Mouse (Mus musculus) skeletal muscle tissue, adult 2 months (tissue): Measurements from ENCODE around the gene Rab25.

Experiments used
- DNase-seq: peaks from one replicate; pipeline ENCODE4 v3.0.0-alpha.2; 2012; ENCODE audit warnings: low read depth, low spot score

Gene Rab25

DNA sequence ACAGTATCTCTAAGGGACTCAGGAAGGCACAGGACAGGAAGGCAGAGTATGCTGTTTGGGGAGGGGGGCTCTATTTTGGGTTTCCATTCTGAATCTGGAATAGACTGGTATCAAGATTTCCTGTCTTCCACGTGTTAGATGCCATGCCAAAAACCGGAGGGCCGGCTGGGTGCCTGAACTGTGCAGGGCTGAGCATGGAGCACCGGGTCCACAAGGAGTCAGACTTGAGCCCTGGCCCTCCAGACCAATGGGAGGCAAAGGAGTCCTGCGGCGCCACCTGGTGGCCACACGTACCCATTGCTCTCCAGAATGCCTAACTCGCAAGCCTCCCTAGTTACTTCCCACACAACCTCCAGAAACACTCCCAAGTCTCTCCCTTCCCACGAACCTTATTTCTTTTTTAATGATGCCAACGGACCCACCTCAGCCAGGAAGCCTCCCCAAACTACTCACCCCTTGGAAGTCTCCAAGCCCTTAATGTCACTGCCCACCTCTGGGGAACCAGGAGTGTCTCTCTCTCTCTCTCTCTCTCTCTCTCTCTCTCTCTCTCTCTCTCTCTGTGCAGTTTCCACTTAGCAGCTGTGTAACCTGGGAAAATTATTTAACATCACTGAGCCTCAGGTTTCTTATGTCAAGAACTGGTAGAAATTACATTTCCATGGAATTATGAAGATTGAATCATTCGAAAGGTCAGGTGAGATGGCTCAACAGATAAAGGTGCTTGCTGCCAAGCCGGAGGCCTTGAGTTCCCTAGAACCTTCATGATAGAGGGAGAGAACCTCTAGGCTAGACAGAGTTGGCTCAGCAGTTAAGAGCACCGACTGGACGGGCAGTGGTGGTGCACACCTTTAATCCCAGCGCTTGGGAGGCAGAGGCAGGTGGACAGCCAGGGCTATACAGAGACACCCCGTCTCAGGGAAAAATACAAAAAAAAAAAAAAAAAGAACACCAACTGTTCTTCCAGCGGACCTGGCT is 21.7 kb downstream of the Rab25 start:
- peak; percentile 91 for DNase-seq

DNA sequence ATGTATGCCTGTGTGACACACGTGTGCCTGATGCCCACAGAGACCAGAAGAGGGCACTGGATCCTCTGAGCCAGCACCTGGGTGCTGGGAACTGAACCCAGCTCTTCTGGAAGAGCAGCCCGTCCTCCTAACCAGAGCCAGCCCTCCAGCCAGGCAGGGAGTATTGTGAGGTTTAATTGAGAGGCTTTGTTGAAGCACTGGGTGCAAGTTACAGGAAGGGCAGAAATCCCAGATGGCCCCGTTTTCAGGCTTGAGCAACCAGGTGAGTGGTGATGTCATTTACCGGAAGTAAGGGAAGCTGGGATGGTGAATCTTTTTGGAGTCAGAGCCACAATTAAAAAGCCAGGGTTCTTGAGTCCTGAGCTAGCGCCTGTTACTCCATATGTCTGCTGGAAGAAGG is 23.1 kb downstream of the Rab25 start:
- DNase-seq = no peak

DNA sequence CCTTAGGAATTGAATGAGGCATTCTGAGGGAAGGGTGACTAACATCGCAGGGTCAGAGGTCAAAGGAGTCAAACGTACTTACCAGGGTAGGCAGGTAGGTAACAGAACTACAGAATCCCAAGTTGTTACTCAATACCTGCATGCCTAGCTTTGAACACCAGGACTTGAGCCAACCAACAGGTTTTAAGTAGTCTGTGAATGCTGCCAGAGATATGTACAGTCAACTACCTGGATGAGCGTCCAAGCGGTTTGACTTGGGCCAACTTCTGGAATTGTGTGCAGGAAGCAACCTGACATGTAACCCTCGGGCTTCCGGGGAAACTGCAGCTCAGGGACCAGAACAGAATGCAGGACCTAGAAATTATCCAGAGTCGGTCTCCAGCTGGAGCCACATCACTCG is 25.1 kb downstream of the Rab25 start:
- no peak for DNase-seq

DNA sequence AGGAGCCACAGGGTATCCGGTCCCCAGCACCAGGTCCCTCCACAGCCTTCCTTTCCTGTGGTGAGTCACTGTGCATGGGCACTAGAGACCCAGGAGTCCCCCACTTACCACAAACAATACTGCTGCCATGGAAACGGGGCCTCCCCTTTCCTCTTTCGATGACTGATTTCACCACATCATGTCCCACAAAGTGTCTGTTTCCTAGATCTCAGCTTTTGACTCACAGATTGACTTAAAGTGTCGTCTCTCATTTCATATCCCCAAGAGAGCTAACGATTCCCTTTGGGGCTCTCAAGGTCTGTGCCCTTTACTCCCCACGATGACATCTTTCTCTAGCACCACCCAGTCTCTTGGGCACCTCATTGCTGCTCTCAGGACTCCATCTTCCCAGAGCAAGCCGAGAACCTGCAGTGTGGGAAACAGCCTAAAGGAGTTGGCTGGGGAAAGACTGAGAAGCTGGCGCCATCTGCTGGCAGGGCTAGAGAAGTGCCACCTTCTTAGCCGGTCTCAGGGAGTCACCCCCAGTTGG is 26.2 kb downstream of the Rab25 start:
- peak; percentile 64 for DNase-seq

DNA sequence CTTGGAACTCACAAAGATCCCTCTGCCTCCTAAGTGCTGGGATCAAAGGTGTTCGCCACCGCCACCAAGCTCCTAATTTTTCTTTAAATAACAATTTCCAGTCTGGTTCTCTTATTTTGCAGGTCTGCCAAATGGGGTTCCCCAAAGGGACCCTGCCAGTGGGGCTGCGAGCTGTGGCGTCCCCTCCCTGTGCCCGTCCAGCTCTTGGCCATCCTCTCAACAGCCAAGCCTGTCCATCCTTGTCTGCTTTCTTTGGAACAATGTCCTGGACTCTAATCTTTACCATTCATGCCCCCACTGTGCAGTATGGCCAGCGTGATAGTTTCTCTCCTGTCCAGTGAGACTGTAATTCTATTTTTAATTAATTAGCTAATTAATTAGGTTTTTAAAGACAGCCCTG is 26.9 kb downstream of the Rab25 start:
- DNase-seq = no peak

DNA sequence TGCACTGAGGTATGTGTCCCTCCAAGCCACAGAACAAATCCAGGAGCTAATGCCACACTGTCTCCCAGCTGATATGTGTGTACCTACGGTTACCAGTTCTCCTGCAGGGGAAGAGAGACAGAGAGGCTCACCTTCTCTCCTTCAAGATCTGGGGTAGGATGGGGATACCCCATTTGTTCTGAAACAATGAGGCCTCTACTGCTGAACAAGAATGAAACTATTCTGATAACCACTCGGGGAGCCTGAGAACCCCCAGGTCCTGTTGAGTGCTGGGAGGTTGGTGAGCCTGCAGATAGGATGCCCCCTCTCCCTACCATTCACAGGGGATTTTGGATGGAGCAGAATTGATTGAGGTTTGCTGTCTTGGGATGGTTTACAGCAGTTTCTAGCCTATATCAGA is 28.0 kb downstream of the Rab25 start:
- DNase-seq = no peak

DNA sequence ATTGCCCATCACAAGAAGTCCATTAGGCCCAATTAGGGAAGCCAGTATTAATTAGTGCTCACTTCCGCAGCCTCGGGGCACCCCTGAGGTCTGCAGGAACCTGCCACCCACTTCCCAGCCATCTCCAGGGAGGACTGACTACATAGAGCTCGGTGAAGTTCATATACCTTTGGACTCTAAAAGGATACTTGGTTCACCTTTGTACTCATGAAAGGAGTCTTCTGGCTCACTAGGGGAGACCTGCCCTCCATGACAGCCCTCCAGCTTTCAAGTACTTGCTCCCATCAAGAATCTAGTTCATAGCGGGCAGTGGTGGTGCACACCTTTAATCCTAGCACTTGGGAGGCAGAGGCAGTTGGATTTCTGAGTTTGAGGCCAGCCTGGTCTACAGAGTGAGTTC is 29.7 kb downstream of the Rab25 start:
- no peak for DNase-seq

DNA sequence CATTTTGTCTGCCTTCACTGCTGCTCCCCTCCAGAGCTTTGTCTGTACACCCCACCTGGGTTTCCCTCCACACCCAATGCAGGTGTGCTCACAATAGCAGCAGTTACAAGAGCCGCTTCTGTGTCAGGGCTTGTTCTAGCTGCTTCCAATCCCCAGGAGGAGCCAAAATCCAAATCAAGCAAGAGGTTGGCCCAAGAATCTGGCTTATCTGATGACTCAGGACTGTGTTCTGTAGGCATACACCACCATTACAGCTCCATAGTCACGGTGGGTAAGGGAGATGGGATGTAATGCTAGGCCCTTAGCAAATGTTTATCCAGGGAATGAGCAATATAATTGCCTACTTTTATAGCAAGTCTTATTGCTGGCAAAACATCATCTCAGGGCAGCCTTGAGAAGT is 31.7 kb downstream of the Rab25 start:
- DNase-seq = no peak

DNA sequence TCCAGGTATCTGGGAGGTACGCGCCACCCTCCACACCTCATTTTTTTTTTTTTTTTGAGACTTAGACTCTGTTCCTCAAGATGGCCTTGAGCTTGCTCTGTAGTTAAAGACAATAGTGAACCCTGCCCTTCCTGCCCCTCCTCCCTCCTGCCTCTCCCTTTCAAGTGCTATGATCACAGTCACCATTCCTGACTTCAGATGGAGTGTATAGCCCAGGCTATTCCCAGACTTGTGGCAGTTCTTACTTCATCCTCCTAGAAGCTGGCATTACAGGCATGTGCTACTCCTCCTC is 33.1 kb downstream of the Rab25 start:
- no peak for DNase-seq

DNA sequence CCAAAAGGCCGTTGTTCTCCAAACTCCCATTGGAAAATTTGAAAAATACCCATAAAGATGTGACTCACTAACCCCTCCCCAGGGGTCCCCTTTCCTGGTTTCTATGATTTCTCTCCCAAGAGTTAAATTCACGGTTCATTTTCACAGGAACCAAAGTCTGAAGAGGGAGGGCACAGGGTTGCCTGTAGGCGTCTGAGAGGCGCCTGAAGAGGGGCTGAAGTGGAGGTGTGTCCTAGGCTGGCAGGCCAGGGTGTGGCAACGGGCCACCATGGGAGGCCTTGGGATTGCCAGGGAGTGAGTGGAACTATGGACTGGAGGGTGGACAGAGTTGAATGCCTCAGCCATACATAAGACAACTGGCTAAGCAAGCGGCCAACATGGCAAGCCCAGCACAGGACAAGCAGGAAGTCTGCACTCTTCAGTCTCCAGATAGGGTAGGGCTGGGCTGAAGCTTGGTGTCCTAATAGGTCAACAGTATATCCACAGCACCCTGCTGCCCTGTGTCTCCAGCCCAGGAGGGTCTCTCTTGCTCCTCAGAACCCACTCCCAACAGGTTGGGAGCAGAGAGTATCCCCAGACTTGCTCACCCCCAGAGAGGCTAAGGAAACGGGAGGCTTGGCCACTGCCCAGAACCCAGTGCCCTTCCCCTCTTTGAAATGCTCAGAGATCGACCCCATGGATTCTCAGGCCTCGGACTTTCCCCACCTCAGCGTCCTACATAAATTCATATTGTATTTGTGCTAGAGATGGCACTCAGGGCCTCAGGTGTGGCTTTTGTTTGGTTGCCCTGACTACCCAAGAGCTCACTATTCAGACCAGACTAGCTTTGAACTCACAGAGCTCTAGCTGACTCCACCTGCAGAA is 33.6 kb downstream of the Rab25 start:
- DNase-seq = no peak

DNA sequence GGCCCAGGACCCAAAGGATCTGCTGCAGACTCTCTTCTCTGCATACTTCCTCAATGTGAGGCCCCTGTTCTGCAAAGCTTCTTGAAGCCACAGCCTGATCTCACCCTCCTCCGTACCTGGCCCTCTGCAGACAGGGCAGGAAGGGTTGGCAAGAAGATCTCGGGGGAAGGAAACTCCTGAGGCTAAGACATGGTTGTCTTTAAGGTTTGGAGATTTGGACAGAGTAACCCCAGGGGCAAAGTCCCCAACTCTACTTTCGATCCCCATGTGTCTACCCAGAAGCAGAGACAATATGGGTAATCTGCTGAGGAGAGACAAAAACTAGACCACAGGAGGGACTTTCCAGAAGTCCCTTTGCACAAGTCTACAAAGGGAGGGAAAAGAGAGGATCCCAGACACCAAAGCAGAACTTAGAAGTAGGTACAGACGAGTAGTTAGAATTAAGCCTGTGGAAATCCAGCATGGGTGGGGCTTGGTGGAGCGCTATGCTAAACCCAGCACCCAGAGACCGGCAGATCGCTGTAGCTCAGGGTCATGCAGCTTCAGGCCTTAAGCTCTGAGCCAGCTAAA is 34.5 kb downstream of the Rab25 start:
- DNase-seq = no peak

DNA sequence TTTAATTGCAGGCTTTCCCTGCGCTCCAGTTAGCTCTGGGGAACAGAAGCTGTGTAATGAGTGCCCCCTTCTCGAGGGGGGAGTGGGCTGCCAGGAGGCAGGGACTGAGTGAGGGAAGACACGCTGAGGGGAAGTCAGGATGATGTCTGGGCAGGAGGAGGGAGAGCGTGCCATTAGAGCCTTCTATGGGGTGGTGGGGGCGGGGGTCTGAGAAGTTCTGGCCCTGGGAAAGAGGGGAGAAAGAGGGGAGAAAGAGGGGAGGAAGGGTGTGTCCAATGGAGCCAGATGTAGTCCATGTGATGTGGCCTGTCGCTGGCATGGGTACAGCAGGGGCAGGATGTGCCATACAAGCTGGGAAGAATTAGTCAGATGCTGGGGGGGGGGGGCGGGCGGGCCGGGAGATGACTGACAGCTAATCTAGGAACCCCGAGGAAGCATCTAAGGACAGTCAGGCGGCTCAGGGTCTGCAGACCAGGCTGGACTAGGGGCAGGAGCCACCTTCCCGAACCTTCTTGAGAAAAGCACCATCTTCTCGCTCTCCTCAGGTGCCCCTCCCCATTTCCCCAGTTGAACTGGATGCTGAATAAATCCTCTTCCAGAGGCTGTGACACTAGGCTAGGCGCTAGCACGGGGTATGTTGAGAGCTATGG is 35.1 kb downstream of the Rab25 start:
- no peak for DNase-seq

DNA sequence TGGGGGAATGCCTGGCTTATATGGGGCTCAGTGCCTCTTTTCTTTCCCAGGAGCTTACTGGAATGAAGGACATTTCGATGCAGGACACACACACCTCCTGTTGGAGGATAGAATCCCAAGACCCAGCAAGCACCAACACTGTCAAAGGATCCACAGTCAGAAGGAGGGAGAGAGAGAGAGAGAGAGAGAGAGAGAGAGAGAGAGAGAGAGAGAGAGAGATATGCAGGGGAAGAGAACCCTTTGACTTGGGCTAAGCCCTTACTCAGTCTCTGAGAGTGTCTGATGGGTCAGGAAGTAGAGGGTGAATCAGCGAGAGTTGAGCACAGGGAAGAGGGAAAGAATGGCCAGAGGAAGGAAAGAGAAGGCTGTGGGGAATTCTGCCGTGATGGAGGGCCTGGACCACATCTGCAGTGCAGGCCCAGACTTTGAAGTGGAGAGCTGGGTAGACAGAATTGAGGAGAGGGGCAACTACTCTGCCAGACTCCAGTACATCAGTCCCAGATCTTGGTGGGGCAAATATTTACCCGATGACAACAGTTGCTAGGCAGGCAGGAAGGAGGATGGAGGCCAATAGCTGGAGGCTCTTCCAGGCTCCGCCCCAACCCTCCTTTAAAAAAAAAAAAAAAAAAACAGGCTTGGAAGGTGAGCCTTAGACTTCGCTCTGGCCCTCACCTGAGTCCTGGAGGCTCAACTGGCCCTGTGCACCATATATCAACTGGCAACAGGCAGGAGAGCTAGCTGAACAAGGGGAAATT is 35.8 kb downstream of the Rab25 start:
- DNase-seq = no peak

DNA sequence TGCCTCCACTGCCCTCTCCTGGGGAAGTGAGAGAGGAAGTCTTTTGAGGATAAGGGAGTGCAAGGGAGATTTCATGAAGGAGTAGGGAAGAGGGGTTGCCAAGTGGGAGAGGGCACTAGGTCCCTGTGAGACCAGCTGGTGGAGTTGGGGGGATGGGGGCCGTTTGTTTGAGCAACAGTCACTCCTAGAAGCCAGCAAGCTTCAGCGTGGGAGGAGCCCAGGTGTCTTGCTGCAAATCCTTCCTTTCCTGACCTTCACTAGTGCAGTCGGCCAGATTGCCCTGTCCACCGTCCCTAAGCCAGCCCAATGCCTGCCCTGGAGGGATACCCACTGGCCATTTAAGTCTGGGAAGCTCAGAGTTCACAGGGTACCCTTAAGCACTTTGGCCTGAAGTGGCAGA is 36.5 kb downstream of the Rab25 start:
- DNase-seq = no peak

DNA sequence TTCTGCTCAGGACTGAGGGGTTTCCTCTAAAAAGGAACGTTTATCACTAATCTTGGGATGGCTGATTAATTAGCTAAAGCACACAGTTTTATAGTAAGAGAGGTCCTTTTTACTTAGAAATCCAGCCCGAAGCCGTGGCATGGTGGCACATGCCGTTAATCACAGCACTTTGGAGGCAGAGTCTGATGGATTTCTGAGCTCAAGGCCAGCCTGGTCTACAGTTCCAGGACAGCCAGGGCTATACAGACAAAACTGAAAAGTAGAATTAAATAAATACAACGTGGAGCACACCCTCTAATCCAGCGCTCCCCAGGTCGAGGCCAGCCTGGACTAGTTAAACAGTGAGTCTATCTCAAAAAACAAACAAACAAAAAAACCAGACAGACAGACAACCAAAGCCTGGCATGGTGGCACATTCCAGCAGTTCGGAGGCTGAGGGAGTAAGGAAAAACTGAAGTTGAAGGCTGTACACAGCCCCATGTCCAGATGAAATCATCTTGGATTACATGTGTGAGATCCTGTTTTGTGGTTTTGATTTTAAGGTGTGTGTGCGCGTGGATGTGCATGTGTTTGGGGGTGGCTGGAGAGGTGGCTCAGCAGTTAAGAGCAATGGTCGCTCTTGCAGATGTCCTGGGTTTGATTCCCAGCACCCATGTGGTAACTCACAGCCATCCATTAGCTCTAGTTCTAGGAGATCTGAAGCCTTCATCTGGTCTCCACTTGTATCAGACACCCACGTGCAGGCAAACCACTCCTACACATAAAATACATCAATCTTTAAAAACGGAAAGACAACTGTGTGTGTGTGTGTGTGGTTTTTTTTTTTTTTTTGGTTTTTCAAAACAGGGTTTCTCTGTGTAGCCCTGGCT is 37.4 kb downstream of the Rab25 start:
- no peak for DNase-seq

DNA sequence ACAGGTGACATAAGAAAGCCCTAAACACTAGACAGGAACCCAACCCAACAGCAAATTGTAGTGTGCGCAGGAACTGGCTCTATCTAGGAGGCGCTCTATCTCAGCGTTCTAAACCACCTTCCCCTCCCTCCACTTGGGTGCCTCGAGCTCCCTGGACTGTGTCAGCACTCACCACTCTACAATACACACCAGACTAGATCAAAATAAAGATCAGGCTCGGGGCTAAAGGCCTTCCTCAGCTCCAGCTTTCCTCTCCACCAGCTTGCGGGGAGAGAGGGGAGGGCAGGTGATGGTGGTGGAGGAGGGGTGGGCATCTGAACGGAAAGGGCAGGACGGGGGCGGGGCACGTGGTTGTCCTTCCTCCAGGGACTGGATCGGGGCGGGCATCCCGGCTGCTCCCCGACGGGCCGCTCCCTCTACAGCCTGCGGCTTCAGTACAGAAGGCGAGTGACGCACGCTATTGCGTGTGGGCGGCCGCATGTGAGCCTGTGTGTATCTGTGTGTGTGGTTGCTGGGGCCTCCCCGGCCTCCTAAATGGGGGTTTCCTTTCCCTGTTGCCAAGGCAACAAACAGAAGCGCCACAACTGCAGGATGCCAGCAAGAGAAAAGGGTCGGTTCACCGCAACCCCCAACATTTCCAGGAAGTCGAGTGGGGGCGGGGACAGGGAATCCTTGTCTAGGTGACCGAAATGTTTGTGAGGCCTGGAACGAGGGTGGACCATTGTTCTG is 38.2 kb downstream of the Rab25 start, which contains the start of gene Lmna:
Gene Lmna, minus strand, starts transcription at position 265 of the 729 bp plus-strand sequence.
- DNase-seq = peak; percentile 92

DNA sequence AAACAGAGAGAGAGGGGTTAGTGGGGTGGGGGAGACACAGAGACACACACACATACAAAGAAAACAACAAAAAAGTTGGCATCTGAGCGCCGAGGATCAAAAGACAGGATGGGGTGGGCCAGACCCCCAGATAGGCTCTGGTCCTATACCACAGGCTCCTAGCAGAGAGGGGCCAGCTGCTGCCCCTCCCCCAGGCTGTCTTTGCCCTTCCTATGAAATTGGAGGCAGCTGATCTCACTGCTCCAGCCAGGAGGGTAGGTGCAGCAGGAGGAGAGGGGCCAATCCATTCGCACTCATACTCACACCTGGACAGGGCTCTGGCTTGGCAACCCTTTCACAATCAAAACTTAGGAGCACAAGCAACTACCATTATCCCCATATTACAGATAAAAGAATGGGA is 38.9 kb downstream of the Rab25 start:
- no peak for DNase-seq

DNA sequence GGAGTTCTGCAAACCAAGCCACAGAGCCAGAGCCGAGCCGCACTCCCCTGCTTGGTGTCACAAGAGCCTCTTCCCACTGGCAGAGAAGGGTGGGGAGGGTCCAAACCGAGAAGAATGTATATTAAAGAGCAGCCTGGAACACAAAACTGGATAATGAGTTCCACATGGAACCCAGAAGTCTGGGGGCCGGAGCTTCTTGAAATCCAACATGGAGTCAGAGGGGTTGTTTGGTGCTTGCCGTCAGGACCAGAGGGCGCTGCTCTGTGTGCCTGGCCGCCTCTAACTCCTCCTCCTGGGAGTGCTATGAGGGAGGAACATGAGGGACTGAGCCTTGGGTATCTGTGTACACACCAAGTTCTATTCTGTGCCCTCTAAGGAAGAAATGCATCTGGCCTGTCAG is 42.3 kb downstream of the Rab25 start:
- no peak for DNase-seq

DNA sequence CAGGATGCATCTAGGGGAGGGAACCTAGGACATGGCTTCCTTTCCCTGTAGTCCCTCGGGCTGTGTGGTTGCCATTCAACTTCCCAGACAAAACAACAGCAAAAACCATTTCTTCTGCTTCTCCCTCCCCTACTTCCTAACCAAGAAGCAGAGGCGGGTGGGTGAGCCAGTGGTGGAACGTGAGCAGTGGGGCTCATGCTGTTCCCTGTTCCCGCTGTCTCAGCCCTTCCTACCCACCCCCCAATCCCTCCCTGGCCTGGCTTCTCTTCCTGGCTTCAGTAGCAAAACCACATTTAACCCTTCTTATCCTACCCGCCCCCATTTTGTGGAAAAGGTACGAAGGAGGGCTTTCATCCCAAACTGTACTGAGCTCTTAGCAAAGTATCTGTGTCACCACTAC is 43.0 kb downstream of the Rab25 start:
- DNase-seq = no peak
